Mouse (Mus musculus) heart, adult 2 months (tissue): ENCODE measurements around the gene Ifih1. TPM values are rescaled to one million over a fixed set of nuclear protein-coding genes. Genes with fewer than 3 reads are reported as not detected.

ENCODE experiments used
- DNase-seq, 2 experiments: peaks; one replicate each; pipeline ENCODE4 v3.0.0; 2021
- H3K27ac ChIP-seq: fragments of 200-600 bp; 2 replicates; pipeline ENCODE4 v1.8.1; 2022
- H3K27me3 ChIP-seq: fragments of 200-500 bp; 2 replicates; pipeline ENCODE4 v1.6.1; 2012; ENCODE audit warnings: mild to moderate bottlenecking, low read length, inconsistent platforms, mixed read lengths; ENCODE audit not compliant: control insufficient read depth, insufficient read depth
- H3K36me3 ChIP-seq: fragments of 200-500 bp; 2 replicates; pipeline ENCODE4 v1.6.1; 2012; ENCODE audit warnings: low read length, inconsistent platforms; ENCODE audit not compliant: control insufficient read depth, insufficient read depth
- H3K4me1 ChIP-seq: fragments of 200-500 bp; 2 replicates; pipeline ENCODE4 v1.6.1; 2011; ENCODE audit warnings: low read length; ENCODE audit not compliant: control insufficient read depth, insufficient read depth
- H3K4me3 ChIP-seq: fragments of 200-600 bp; 2 replicates; pipeline ENCODE4 v1.8.1; 2022
- H3K79me2 ChIP-seq: fragments of 200-500 bp; replicated peaks from 2 replicates; pipeline ENCODE4 v1.6.1; 2012; ENCODE audit warnings: mild to moderate bottlenecking, inconsistent platforms, low read length, moderate library complexity, mixed read lengths; ENCODE audit not compliant: control insufficient read depth, insufficient read depth
- H3K9ac ChIP-seq: fragments of 200-500 bp; 2 replicates; pipeline ENCODE4 v1.6.1; 2012; ENCODE audit warnings: low read depth, mild to moderate bottlenecking, control low read depth, inconsistent platforms, low read length, mixed read lengths
- CTCF ChIP-seq: fragments of 200-600 bp; IDR thresholded peaks from 2 replicates; pipeline ENCODE4 v1.8.1; 2022; ENCODE audit warnings: antibody characterized with exemption, mild to moderate bottlenecking, moderate library complexity
- EP300 ChIP-seq: fragments of 200-500 bp; IDR thresholded peaks from 2 replicates; pipeline ENCODE4 v1.6.1; 2011; ENCODE audit warnings: low read depth, low read length, control low read depth; ENCODE audit not compliant: insufficient read depth
- POLR2A ChIP-seq: fragments of 200-500 bp; IDR thresholded peaks from 2 replicates; pipeline ENCODE4 v1.6.1; 2011; ENCODE audit warnings: mild to moderate bottlenecking, low read depth, low read length, control low read depth; ENCODE audit not compliant: insufficient read depth
- WGBS: fragments of 180-500 bp; shearing (Covaris S2); methylation state at CpG from one replicate; pipeline ENCODE4 v1.1.7; 2018; 5-methylcytosine and 5-hydroxymethylcytosine counted together
- intact Hi-C: fragments of 180-260 bp; cut with DNase I; formaldehyde crosslinking; loops from one replicate; pipeline ENCODE4 v1.15.1; 2025
- polyA plus RNA-seq: library from polyadenylated mRNA; depleted of rRNA; stranded (reverse); fragments of >200 nt; gene quantifications from 2 replicates; pipeline ENCODE4 v1.2.3, GENCODE M21; 2012
- total RNA-seq, 2 experiments: library from RNA; stranded (reverse); gene quantifications; 2 replicates each; pipeline ENCODE4 v1.2.3; 2021

Ifih1 gene
- total and polyA plus RNA-seq, 3 experiments = 2.5 to 8.0 (median 5.8) TPM

DNA sequence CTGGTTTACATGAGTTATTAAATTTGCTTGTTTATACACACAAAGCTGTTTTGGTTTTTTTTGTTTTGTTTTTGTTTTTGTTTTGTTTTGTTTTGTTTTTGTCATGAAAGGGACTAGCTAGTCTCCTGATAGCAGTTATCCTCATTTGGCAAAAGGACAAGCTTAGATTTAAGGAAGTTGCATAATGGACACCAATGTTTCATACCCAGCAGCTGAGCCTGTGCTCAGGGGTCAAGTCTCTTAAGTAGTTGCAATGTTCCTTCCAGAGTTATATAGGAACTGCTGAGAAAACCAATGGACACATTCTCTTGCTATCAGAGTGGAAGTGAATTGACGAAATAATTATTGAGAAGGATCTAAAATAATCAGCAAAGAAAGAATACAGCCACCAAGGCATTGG lies 10.0 kb upstream of the Ifih1 start:
- 82% methylated on average over 1 of the region's 1 CpGs for WGBS
- H3K27ac ChIP-seq = no peak overlapping the region

DNA sequence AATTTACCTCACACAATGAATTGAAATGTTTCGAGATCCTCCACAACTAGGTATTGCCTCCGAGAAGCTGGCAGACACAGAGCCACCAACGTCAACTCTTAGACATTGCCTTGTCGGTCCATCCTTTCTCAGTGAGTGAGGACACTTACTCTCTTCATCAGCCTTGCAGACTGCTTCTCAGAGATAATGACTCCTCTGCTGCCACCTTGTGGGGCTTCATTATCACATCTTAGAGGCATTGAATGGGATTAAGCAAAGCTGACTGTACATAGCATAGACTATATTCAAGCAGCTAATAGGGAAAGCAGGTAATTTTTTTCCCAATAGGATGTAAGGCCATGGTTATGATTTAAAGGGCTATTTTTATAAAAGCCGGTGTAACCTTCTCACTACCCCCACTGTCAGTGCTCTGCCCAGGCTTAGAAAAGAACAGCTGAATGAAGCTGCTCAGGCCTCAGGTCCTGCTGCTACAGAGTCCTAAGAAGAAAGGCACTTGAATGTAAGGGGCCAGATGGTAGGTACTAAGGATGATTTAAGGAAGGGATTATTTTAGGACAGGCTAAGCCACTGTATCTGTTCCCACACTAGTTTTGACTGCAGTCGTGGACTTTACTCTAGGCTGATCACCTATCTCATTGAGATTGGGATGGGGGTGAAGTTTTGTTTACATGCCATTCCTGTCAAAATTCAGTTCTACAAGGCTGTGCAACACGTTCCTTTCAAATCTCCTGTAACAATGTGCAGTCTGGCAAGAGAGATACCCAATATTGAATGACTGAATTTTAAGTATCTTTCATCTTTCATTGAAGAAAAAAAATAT lies 8.7 kb upstream of the Ifih1 start:
- Histone ChIP-seq H3K4me3 (no peak overlapping the region), H3K9ac (no peak overlapping the region)

More for the DNA sequence above, 10.0 kb upstream of the Ifih1 start:
- Histone ChIP-seq H3K4me1 (no peaks in the 10 kb centered on the region; the same call in 1 of the 2 replicates), H3K79me2 (no peaks in the 10 kb centered on the region), H3K4me3 (no peak overlapping the region), H3K27me3 (no peaks in the 10 kb centered on the region), H3K36me3 (no peaks in the 10 kb centered on the region), H3K9ac (no peak overlapping the region)
- DNase-seq = no peak
- TF ChIP-seq EP300 (no peak), CTCF (no peak), POLR2A (no peak)
- intact Hi-C loops = no loop called here

DNA sequence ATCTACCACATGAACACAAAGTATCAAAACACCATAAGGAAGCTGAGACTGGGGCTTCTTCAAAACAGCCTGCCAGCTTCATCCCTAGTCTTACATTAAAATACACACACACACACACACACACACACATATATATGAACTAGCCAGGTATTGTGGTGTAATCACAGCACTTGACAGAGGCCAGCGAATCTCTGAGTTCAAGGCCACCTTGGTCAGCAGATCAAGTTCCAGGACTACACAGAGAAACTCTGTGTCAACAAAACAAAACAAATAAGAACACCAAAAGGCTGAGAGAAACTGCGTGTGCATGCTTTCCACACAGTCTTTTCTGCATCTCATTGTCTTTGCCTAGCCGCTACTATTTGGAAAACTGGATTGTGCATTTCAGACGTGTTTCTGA lies 6.4 kb upstream of the Ifih1 start:
- Histone ChIP-seq H3K9ac (no peak overlapping the region), H3K27me3 (no peaks in the 10 kb centered on the region)
- intact Hi-C loops = loop anchor here (5.0 kb wide), 1 partner anchor 800 kb away; no protein-coding TSS in a partner anchor

More for the DNA sequence above, 8.7 kb upstream of the Ifih1 start:
- Histone ChIP-seq H3K27ac (no peak overlapping the region), H3K27me3 (no peaks in the 10 kb centered on the region), H3K4me1 (no peaks in the 10 kb centered on the region; the same call in 1 of the 2 replicates), H3K36me3 (no peaks in the 10 kb centered on the region), H3K79me2 (no peaks in the 10 kb centered on the region)
- DNase-seq = peak; percentile 29 to 30
- TF ChIP-seq CTCF (peak; percentile 74), EP300 (no peak), POLR2A (no peak)
- 36% methylated on average over 7 of the region's 7 CpGs for WGBS
- intact Hi-C loops = loop anchor here (5.0 kb wide), 1 partner anchor 798 kb away; no protein-coding TSS in a partner anchor

GRCm38 (mm10) chr2:62651890-62652289 lies 5.8 kb upstream of the Ifih1 start:
- 61% methylated on average over 4 of the region's 4 CpGs for WGBS
- intact Hi-C loops = loop anchor here (5.0 kb wide), 1 partner anchor 800 kb away; no protein-coding TSS in a partner anchor
- Histone ChIP-seq H3K4me3 (no peak overlapping the region), H3K79me2 (no peaks in the 10 kb centered on the region), H3K9ac (no peak overlapping the region), H3K27ac (no peak overlapping the region), H3K4me1 (no peaks in the 10 kb centered on the region; the same call in 1 of the 2 replicates), H3K27me3 (no peaks in the 10 kb centered on the region), H3K36me3 (no peaks in the 10 kb centered on the region)
- TF ChIP-seq CTCF (no peak), POLR2A (no peak), EP300 (no peak)
- DNase-seq = no peak

More for the DNA sequence above, 6.4 kb upstream of the Ifih1 start:
- Histone ChIP-seq H3K4me3 (no peak overlapping the region), H3K27ac (no peak overlapping the region), H3K79me2 (no peaks in the 10 kb centered on the region), H3K36me3 (no peaks in the 10 kb centered on the region), H3K4me1 (no peaks in the 10 kb centered on the region; the same call in 1 of the 2 replicates)
- TF ChIP-seq EP300 (no peak), CTCF (no peak), POLR2A (no peak)
- 83% methylated on average over 4 of the region's 4 CpGs for WGBS
- no peak for DNase-seq

GRCm38 (mm10) chr2:62646671-62647289 lies 725 bp upstream of the Ifih1 start:
- intact Hi-C loops = no loop called here

More at GRCm38 (mm10) chr2:62646671-62647289, 725 bp upstream of the Ifih1 start:
- TF ChIP-seq POLR2A = no peak
- 0 out of 2 replicates have a peak, but pooled peaks have one; percentile 22 for TF ChIP-seq CTCF
- Histone ChIP-seq H3K4me3 (peak overlapping the region; percentile 74), H3K36me3 (peaks cover 6% of the 10 kb centered on the region), H3K27me3 (no peaks in the 10 kb centered on the region), H3K79me2 (peaks cover 1% of the 10 kb centered on the region; the same call in 1 of the 2 replicates), H3K4me1 (peaks cover 5% of the 10 kb centered on the region), H3K27ac (peak overlapping the region; percentile 92), H3K9ac (no peak overlapping the region)
- DNase-seq = no peak
- 36% methylated on average over 6 of the region's 6 CpGs for WGBS
